Comparison of ENCODE assay signal across 16 mouse cellular contexts in the genomic region with DNA sequence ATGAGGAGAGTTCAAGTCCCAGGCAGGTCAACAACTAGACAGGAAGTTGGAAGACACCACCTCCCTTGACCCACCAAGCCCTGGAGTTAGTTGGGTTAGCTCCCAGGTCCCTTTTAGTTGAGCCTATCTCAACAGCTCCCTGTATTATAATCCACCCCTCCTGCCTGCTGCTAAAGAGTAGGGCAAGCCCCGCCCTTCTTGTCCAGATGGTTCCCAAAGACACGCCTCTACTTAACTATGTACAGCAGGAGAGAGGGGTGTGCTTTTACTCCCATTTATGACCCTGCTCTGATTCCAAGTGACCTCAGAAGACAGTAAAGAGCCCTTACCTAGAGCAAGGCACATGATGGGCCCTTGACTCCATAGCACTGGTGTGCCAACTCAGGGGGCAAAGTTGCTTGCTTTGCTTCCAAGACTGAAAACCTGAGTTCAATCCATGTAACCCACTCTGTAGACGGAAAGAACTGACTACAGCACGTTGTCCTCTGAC. TPM values are rescaled to one million over a fixed set of nuclear protein-coding genes. Genes with fewer than 3 reads are reported as not detected.
DNase-seq lines count a peak whose midpoint lies in the region; ATAC-seq and TF ChIP-seq lines count a peak whose summit lies in the region.
"Had no signal": no experiment of that assay in that cellular context is flagged by ENCODE, and none has a peak within 500 bp of the region (broad histone marks: within the 10 kb centered on the region; RNA-seq: fewer than 3 reads in every experiment).

No protein-coding gene starts in this region.

- H3K27me3 ChIP-seq in intestine, postnatal 0 days (replicated peaks; ENCODE audit: control insufficient read depth, insufficient read depth, low read length), result no peaks in the 10 kb centered on the region
- H3K27me3 ChIP-seq: forebrain, embryonic 13.5 days; neural tube, embryonic 13.5 days had no signal

- H3K4me1 ChIP-seq in intestine, postnatal 0 days (replicated peaks; ENCODE audit: control insufficient read depth, insufficient read depth, low read length), result peaks cover 4% of the 10 kb centered on the region; the same call in 1 of the 2 replicates

- no peaks in the 10 kb centered on the region for H3K9me3 ChIP-seq in intestine, postnatal 0 days (ENCODE audit: control insufficient read depth)
- H3K9me3 ChIP-seq: forebrain, embryonic 13.5 days; neural tube, embryonic 13.5 days had no signal

- WGBS in intestine, postnatal 0 days, result 47% methylated on average over 4 of the region's 4 CpGs

- H3K4me2 ChIP-seq in intestine, postnatal 0 days (replicated peaks; ENCODE audit: low read depth), result peak overlapping the region; percentile 9; the same call in 1 of the 2 replicates
- H3K4me2 ChIP-seq: forebrain, embryonic 13.5 days; heart, embryonic 11.5 days; hindbrain, embryonic 14.5 days; midbrain, embryonic 11.5 days; neural tube, embryonic 13.5 days had no signal

- peak; percentile 24 for DNase-seq in kidney, adult 11 months
- no peak for DNase-seq in kidney, postnatal 4 days
- DNase-seq in R1 (ENCODE audit: low read depth, low spot score) (peak; percentile 48), MN1 (ENCODE audit: low spot score) (no peak)
- DNase-seq in cerebellum, adult 9-10 months, result peak; percentile 77
- DNase-seq in layer of hippocampus, postnatal 36 days, result no peak
- no peak for DNase-seq in adrenal gland, postnatal 36 days
- DNase-seq: gastrocnemius, postnatal 25 days had no signal

- peak; percentile 80 for ATAC-seq in intestine, postnatal 0 days
- ATAC-seq: activated CD4-positive, CD25-positive, alpha-beta regulatory T cell, adult 4 months; forebrain, embryonic 13.5 days had no signal

- H3K36me3 ChIP-seq in intestine, postnatal 0 days (ENCODE audit: control insufficient read depth, insufficient read depth), result no peaks in the 10 kb centered on the region
- H3K36me3 ChIP-seq: neural tube, embryonic 13.5 days had no signal

- H3K9ac ChIP-seq in intestine, postnatal 0 days (ENCODE audit: low read depth, low read length), result no peak overlapping the region
- H3K9ac ChIP-seq: forebrain, embryonic 13.5 days; hindbrain, embryonic 14.5 days; neural tube, embryonic 13.5 days had no signal

- no peak for TF ChIP-seq CTCF in intestine, postnatal 0 days (IDR thresholded peaks at IDR 0.05; ENCODE audit: low read depth)

- H3K27ac ChIP-seq in intestine, postnatal 0 days (ENCODE audit: low read depth, low read length), result peak overlapping the region; percentile 93
- H3K27ac ChIP-seq: forebrain, embryonic 13.5 days; hindbrain, embryonic 14.5 days; kidney, postnatal 0 days; neural tube, embryonic 13.5 days had no signal

- no peak overlapping the region for H3K4me3 ChIP-seq in intestine, postnatal 0 days (ENCODE audit: low read depth, low read length)
- H3K4me3 ChIP-seq: forebrain, embryonic 13.5 days; neural tube, embryonic 13.5 days had no signal

RNA-seq across cellular contexts. Expression of a gene that starts 29.4 kb away (rescaled TPM):
- polyA plus RNA-seq in intestine, postnatal 0 days (2015; fragmentation: Nextera tagmentation; extraction: Ambion mirVana), result 12.4 and 14.6 TPM in 2 replicates
- 10 to 100 TPM; 23.6 to 27.0 TPM for total RNA-seq in layer of hippocampus, postnatal 36 days (2021)
- total RNA-seq in adrenal gland, postnatal 36 days (2021), result 10 to 100 TPM; 16.1 to 29.8 TPM

Comparison
In these comparisons a context has a peak if more than half of its experiments do, and no peak if none do; other contexts are left out.
1. DNase-seq: peak in kidney, adult 11 months (single experiment), R1 (single experiment) and cerebellum, adult 9-10 months (single experiment); none in kidney, postnatal 4 days (0 of 2), MN1 (single experiment), layer of hippocampus, postnatal 36 days (0 of 2) and adrenal gland, postnatal 36 days (0 of 2).